Mouse (Mus musculus) thymus, adult 2 months (tissue): ENCODE results near the gene Srpk1. TPM values are rescaled to one million over a fixed set of nuclear protein-coding genes. Genes with fewer than 3 reads are reported as not detected.
A peak's percentile ranks its signal among the peaks of the same experiment; 100 is the strongest.
"Not testable (repeated sequence)": the region's sequence is repeated elsewhere in the genome, so short reads cannot be mapped to it uniquely, and the experiment has no call there.

Source experiments
- DNase-seq: peaks from one replicate; pipeline ENCODE4 v3.0.0; 2021
- H3K27ac ChIP-seq: fragments of 200-500 bp; 2 replicates; pipeline ENCODE4 v1.5.1; 2012; ENCODE audit warnings: low read length, control low read depth; ENCODE audit not compliant: control insufficient read depth, insufficient read depth
- H3K27me3 ChIP-seq: fragments of 200-500 bp; 2 replicates; pipeline ENCODE4 v1.6.1; 2012; ENCODE audit warnings: mild to moderate bottlenecking, low read length, moderate library complexity, mixed read lengths; ENCODE audit not compliant: control insufficient read depth, insufficient read depth
- H3K36me3 ChIP-seq: fragments of 200-500 bp; 2 replicates; pipeline ENCODE4 v1.6.1; 2012; ENCODE audit warnings: mild to moderate bottlenecking, low read length, moderate library complexity; ENCODE audit not compliant: control insufficient read depth, insufficient read depth
- H3K4me1 ChIP-seq: fragments of 200-500 bp; replicated peaks from 2 replicates; pipeline ENCODE4 v1.6.1; 2012; ENCODE audit warnings: low read length; ENCODE audit not compliant: control insufficient read depth, insufficient read depth
- H3K4me3 ChIP-seq: fragments of 200-500 bp; 2 replicates; pipeline ENCODE4 v1.5.1; 2012; ENCODE audit warnings: mild to moderate bottlenecking, low read length, control low read depth, moderate library complexity; ENCODE audit not compliant: control insufficient read depth, insufficient read depth
- CTCF ChIP-seq: fragments of 200-500 bp; IDR thresholded peaks from 2 replicates; pipeline ENCODE4 v1.5.1; 2012; ENCODE audit warnings: mild to moderate bottlenecking, control low read depth, low read length, moderate library complexity, borderline replicate concordance; ENCODE audit not compliant: control insufficient read depth, poor library complexity, insufficient read depth; ENCODE audit errors: extremely low read depth
- POLR2A ChIP-seq: fragments of 200-500 bp; IDR thresholded peaks from 2 replicates; pipeline ENCODE4 v1.6.1; 2012; ENCODE audit warnings: mild to moderate bottlenecking, low read length, control low read depth, moderate library complexity; ENCODE audit not compliant: control insufficient read depth, poor library complexity, insufficient read depth; ENCODE audit errors: extremely low read depth
- WGBS: fragments of 180-500 bp; shearing (Covaris S2); methylation state at CpG from one replicate; pipeline ENCODE4 v1.1.7; 2018; 5-methylcytosine and 5-hydroxymethylcytosine counted together
- polyA plus RNA-seq: library from polyadenylated mRNA; depleted of rRNA; stranded (reverse); fragments of >200 nt; gene quantifications from 2 replicates; pipeline ENCODE4 v1.2.3, GENCODE M21; 2012; rRNA removed

Gene Srpk1
- polyA plus RNA-seq, 1 experiment: 63.9 TPM

DNA sequence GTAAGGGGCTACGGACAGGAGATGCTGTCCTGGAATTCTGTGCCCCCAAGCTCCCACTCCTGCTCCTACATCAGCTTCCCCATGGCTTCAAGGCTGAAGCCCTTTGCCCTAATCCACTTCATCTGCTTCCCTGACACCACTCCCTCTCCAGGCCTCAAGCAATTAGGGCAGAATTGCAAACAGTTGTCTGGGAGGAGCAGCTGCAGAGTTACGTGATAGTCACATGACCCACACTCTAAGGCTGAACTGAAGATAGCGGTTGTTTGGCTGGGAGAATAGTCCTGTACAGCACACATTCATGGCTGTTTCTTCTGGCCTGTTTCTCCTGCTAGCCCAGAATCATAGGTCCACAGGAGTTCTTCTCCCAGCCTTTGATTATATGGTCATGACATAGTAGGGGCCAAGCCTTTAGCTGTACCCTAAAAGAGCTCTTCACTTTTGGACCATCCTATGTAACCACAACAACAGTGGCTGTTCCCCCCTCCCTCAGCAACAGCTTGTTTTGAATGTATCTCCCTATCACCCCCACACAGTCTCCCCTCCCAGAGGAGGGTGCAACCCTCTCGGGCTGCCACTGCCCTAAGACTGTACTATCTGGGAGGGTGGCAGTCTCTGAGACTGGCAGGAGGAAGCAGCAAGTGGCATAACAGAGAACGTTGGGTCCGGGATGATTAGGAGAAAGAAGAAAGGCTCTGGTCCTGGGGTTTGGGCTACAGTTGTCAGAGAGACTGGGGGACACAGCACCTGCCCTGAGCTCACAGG is 65.7 kb downstream of the Srpk1 start:
- TF ChIP-seq POLR2A (no peak), CTCF (no peak)
- DNase-seq: no peak
- peaks cover 12% of the 10 kb centered on the region for H3K4me1 ChIP-seq
- H3K27ac ChIP-seq: no peak overlapping the region
- H3K4me3 ChIP-seq: no peak overlapping the region
- H3K36me3 ChIP-seq: no peaks in the 10 kb centered on the region
- 44% methylated on average over 6 of the region's 6 CpGs for WGBS
- H3K27me3 ChIP-seq: no peaks in the 10 kb centered on the region

DNA sequence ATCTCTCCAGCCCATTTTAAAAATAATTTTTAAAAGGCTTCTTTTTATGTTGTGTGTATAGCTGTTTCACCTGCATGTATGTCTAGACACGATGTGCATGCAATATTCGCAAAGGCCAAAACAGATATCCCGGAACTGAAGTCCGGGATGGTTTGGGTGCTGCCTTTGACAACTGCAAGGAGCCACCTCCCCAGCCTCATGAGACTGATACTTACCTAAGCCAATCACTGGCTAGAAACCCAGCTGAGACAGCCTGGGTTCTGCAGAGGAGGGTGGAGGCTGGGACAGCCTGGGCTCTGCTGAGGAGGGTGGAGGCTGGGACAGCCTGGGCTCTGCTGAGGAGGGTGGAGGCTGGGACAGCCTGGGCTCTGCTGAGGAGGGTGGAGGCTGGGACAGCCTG is 68.5 kb downstream of the Srpk1 start:
- not testable (repeated sequence) for H3K27me3 ChIP-seq, H3K36me3 ChIP-seq, H3K4me3 ChIP-seq, DNase-seq, H3K27ac ChIP-seq
- H3K4me1 ChIP-seq: peaks cover 12% of the 10 kb centered on the region
- WGBS: 96% methylated on average over 4 of the region's 4 CpGs

DNA sequence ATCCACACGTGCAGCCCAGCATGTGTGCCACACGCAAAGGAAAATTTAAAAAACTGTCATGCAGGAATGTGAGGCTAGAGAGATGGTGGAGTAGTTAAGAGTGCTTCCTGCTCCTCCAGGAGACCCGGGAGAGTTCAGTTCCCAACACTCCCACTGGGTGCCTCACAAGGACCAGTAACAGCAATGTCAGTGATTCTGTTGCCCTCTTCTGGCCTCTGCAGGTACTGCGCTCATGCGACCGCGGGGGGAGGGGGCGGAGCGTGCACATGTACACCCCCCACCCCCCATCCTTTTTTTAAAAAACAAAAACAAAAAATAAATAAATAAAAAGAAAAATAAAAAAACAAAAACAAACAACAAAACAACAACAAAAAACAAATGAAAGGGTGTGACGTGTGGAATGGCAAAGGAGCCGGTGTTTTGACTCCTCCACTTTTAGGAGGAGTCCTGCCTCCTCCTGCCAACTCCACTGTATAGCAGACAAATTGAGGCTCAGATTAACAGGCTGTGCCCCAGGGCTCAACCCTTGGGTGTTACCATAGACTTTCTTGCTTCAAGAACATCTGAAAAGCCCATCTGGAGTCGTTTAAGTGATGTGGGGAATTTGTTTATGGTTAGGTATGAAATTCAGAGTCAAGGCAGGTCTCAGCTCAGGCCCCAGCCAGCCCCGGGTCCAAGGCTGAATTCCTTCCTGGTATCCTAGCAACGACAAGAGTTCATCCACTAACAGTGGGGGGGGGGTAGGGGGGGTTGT is 69.3 kb downstream of the Srpk1 start:
- Histone ChIP-seq H3K4me1 (peaks cover 12% of the 10 kb centered on the region), H3K4me3 (no peak overlapping the region), H3K27me3 (no peaks in the 10 kb centered on the region), H3K36me3 (no peaks in the 10 kb centered on the region), H3K27ac (no peak overlapping the region)
- peak; percentile 80 for DNase-seq
- TF ChIP-seq POLR2A (no peak), CTCF (peak; percentile 81)
- WGBS: 21% methylated on average over 14 of the region's 14 CpGs

DNA sequence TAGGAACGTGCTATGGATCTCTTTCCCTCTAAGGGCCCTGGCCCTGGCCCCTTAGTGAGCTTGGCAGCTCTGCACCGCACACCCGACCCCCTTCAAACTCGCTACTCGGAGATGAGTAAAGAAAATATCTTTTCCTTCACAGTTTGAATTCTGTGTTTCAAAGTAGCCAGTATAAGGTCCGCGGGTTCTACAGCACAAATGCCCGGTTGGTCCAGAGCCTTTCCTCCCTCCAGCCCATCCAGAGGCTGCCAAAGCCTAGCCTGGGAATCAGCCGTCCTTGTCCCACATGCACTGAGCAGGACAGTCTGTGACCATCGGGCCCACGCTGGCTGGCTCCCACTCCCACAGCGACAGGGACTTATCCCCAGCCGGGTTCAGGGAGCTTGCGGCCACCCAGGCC is 73.4 kb downstream of the Srpk1 start, which contains the start of gene Clpsl2:
TSS of gene Clpsl2 (plus strand) at position 301 of the 400 bp plus-strand sequence.
- TF ChIP-seq POLR2A: no peak
- TF ChIP-seq CTCF: no peak
- no peak within 1 kb of the TSS for H3K27ac ChIP-seq
- 89% methylated on average over 14 of the region's 14 CpGs for WGBS

DNA sequence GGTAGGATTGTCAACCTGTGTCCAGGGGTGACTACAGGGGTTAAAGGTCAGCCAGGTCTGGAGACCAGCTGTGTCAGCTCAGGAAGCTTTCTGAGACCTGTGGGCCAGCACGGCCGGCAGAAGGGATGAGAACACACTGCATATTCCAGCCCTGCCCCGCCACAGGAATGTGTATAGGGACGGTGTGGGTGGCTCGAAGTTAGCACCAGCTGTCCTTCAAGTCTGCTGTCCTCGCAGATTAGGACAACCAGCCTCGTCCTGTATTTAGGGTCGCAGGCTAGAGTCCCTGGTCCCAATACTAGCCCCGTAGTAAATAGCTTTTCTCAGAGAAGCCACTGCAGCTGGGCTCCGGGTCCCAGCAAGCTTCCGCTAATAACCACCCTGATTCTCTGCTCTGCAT is 74.0 kb downstream of the Srpk1 start:
- no peaks in the 10 kb centered on the region for H3K27me3 ChIP-seq
- no peaks in the 10 kb centered on the region for H3K36me3 ChIP-seq
- WGBS: 87% methylated on average over 11 of the region's 11 CpGs
- H3K4me1 ChIP-seq: no peaks in the 10 kb centered on the region
- no peak overlapping the region for H3K27ac ChIP-seq
- TF ChIP-seq CTCF: no peak
- no peak for TF ChIP-seq POLR2A
- DNase-seq: no peak
- H3K4me3 ChIP-seq: no peak overlapping the region

More for the DNA sequence above, 73.4 kb downstream of the Srpk1 start, which contains the start of gene Clpsl2:
- H3K27me3 ChIP-seq: no peaks in the 10 kb centered on the region
- DNase-seq: no peak
- H3K4me3 ChIP-seq: no peak within 1 kb of the TSS
- H3K4me1 ChIP-seq: no peaks in the 10 kb centered on the region
- H3K36me3 ChIP-seq: no peaks in the 10 kb centered on the region

DNA sequence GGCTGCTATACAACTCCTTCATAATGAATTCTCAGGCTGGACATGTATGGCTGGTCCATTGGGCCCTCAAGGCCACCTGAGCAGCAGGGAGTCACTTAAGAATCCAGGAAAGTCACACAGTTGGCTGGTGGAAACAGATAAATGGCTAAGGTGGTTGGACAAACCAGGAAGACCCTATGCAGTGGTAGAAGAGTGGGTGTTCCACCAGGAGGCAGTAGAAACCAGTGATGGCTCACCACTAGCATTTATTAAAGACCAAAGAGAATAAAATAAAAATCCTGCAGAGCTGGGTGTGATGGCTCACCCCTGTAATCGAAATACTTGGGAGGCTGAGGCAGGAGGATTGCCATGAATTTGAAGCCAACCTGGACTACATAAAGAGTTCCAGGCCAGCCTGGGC is 75.6 kb downstream of the Srpk1 start:
- WGBS: 88% methylated on average over 1 of the region's 1 CpGs
- Histone ChIP-seq H3K4me1 (no peaks in the 10 kb centered on the region), H3K36me3 (no peaks in the 10 kb centered on the region), H3K27me3 (no peaks in the 10 kb centered on the region), H3K4me3 (no peak overlapping the region), H3K27ac (no peak overlapping the region)
- TF ChIP-seq POLR2A (no peak), CTCF (no peak)
- DNase-seq: no peak

DNA sequence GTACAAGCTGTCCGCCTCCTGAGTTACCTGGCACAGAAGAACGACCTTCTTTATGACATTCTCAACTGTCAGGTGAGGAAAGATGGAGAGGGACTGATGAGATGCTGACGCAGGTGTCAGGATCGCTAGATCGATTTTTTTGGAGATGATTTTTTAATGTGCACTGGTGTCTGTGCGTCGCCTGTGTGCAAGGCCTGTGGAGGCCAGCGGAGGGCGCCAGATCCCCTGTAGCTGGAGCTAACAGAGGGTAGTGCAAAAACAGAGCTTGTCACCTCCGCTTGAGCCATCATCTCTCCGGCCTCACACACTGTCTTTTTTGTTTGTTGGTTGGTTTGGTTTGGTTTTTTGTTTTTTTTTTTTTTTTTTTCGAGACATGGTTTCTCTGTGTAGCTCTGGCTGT is 84.6 kb downstream of the Srpk1 start:
- TF ChIP-seq POLR2A: no peak
- TF ChIP-seq CTCF: no peak
- H3K27ac ChIP-seq: no peak overlapping the region
- H3K36me3 ChIP-seq: no peaks in the 10 kb centered on the region
- H3K27me3 ChIP-seq: no peaks in the 10 kb centered on the region
- H3K4me1 ChIP-seq: no peaks in the 10 kb centered on the region
- H3K4me3 ChIP-seq: no peak overlapping the region
- WGBS: 60% methylated on average over 12 of the region's 12 CpGs
- DNase-seq: no peak

Other genes starting within 250 kb of the Srpk1 start
- gene Fkbp5, start 105.2 kb downstream of the Srpk1 start, polyA plus RNA-seq: 157 and 179 TPM in 2 replicates
- 0.33 and 0.58 TPM in 2 replicates for gene Armc12, start 91.9 kb downstream of the Srpk1 start, polyA plus RNA-seq
- not detected in 2 replicates for gene Clpsl2, start 73.3 kb downstream of the Srpk1 start, polyA plus RNA-seq
- 1.3 and 5.4 TPM in 2 replicates for gene Clps, start 61.9 kb downstream of the Srpk1 start, polyA plus RNA-seq
- gene Lhfpl5, start 47.1 kb downstream of the Srpk1 start, polyA plus RNA-seq: 0.24 and 0.27 TPM in 2 replicates
- gene Slc26a8, start 67.5 kb upstream of the Srpk1 start, polyA plus RNA-seq: 0.75 and 0.93 TPM in 2 replicates
- gene Mapk14, start 68.6 kb upstream of the Srpk1 start, polyA plus RNA-seq: 121 and 131 TPM in 2 replicates
- 0.59 and 0.65 TPM in 2 replicates for gene AC170998.1, start 103.4 kb upstream of the Srpk1 start, polyA plus RNA-seq
- 5.9 and 8.2 TPM in 2 replicates for gene Mapk13, start 146.6 kb upstream of the Srpk1 start, polyA plus RNA-seq
- 63.1 and 64.8 TPM in 2 replicates for gene Brpf3, start 178.4 kb upstream of the Srpk1 start, polyA plus RNA-seq
- gene Pnpla1, start 235.7 kb upstream of the Srpk1 start, polyA plus RNA-seq: 0.17 and 0.26 TPM in 2 replicates